Comparison of ENCODE assay signal across 10 mouse cellular contexts in genomic region chr8:119836831-119837230, GRCm38 (mm10). TPM values are rescaled to one million over a fixed set of nuclear protein-coding genes. Genes with fewer than 3 reads are reported as not detected.
DNase-seq lines count a peak whose midpoint lies in the region; ATAC-seq and TF ChIP-seq lines count a peak whose summit lies in the region.
"Had no signal": no experiment of that assay in that cellular context is flagged by ENCODE, and none has a peak within 500 bp of the region (broad histone marks: within the 10 kb centered on the region; RNA-seq: fewer than 3 reads in every experiment).

No protein-coding gene starts in this region.

- peaks cover 6% of the 10 kb centered on the region; the same call in 1 of the 2 replicates for H3K36me3 ChIP-seq in intestine, embryonic 14.5 days (ENCODE audit: control insufficient read depth, insufficient read depth, low read length)
- 0 out of 2 replicates have a peak, but pooled peaks cover 9% of the 10 kb centered on the region for H3K36me3 ChIP-seq in intestine, postnatal 0 days (ENCODE audit: control insufficient read depth, insufficient read depth)
- H3K36me3 ChIP-seq in hindbrain, embryonic 15.5 days: no peaks in the 10 kb centered on the region
- no peaks in the 10 kb centered on the region for H3K36me3 ChIP-seq in midbrain, embryonic 16.5 days (ENCODE audit: control insufficient read depth, insufficient read depth, low read length)

- no peak overlapping the region for H3K4me3 ChIP-seq in intestine, embryonic 14.5 days (ENCODE audit: low read depth, low read length)
- H3K4me3 ChIP-seq in intestine, postnatal 0 days (ENCODE audit: low read depth, low read length): no peak overlapping the region
- no peak overlapping the region for H3K4me3 ChIP-seq in hindbrain, embryonic 15.5 days
- H3K4me3 ChIP-seq in midbrain, embryonic 16.5 days (ENCODE audit: low read depth, low read length): no peak overlapping the region

- ATAC-seq in intestine, embryonic 14.5 days (replicated peaks; ENCODE audit: low FRiP score, low TSS enrichment, low read depth): no peak
- ATAC-seq in intestine, postnatal 0 days: no peak
- no peak for ATAC-seq in hindbrain, embryonic 15.5 days (ENCODE audit: low FRiP score, low read depth)
- ATAC-seq in midbrain, embryonic 16.5 days: no peak

- H3K27ac ChIP-seq in intestine, embryonic 14.5 days (ENCODE audit: low read depth): no peak overlapping the region
- no peak overlapping the region for H3K27ac ChIP-seq in intestine, postnatal 0 days (ENCODE audit: low read depth, low read length)
- H3K27ac ChIP-seq in hindbrain, embryonic 15.5 days (replicated peaks): no peak overlapping the region
- no peak overlapping the region for H3K27ac ChIP-seq in midbrain, embryonic 16.5 days (ENCODE audit: low read length)

- H3K4me2 ChIP-seq in intestine, embryonic 14.5 days (ENCODE audit: low read length): peak overlapping the region; percentile 88; the same call in 1 of the 2 replicates
- no peak overlapping the region for H3K4me2 ChIP-seq in intestine, postnatal 0 days (replicated peaks; ENCODE audit: low read depth)
- peak overlapping the region; percentile 64 for H3K4me2 ChIP-seq in hindbrain, embryonic 15.5 days
- peak overlapping the region; percentile 84 for H3K4me2 ChIP-seq in midbrain, embryonic 16.5 days (ENCODE audit: low read length)

- intact Hi-C loops in left cerebral cortex, postnatal 10 days (cut with DNase I): loop anchor here (5.0 kb wide), 1 partner anchor 40 kb away; no protein-coding TSS in a partner anchor
- intact Hi-C loops in left cerebral cortex, postnatal 36 days (cut with DNase I): no loop called here

- no peak for DNase-seq in intestine, embryonic 14.5 days (ENCODE audit: low spot score)
- peak; percentile 58 for DNase-seq in brain, adult 2 months (ENCODE audit: low read depth, low spot score)
- DNase-seq in left cerebral cortex, postnatal 10 days (ENCODE audit: extremely low spot score in 1 of 2, low spot score in 2 of 2): no peak
- no peak for DNase-seq in left cerebral cortex, postnatal 36 days (ENCODE audit: low spot score in 2 of 2)
- DNase-seq in cerebellum, postnatal 25 days: no peak
- DNase-seq: gastrocnemius, postnatal 14 days; lung, postnatal 14 days had no signal

- H3K27me3 ChIP-seq in intestine, embryonic 14.5 days (replicated peaks; ENCODE audit: control insufficient read depth, insufficient read depth, low read length): no peaks in the 10 kb centered on the region
- no peaks in the 10 kb centered on the region for H3K27me3 ChIP-seq in intestine, postnatal 0 days (replicated peaks; ENCODE audit: control insufficient read depth, insufficient read depth, low read length)
- no peaks in the 10 kb centered on the region for H3K27me3 ChIP-seq in hindbrain, embryonic 15.5 days
- no peaks in the 10 kb centered on the region for H3K27me3 ChIP-seq in midbrain, embryonic 16.5 days (ENCODE audit: control insufficient read depth, insufficient read depth, low read depth, low read length)

- H3K4me1 ChIP-seq in intestine, embryonic 14.5 days (replicated peaks; ENCODE audit: control insufficient read depth, insufficient read depth, low read length): peaks cover 56% of the 10 kb centered on the region
- H3K4me1 ChIP-seq in intestine, postnatal 0 days (replicated peaks; ENCODE audit: control insufficient read depth, insufficient read depth, low read length): peaks cover 29% of the 10 kb centered on the region
- H3K4me1 ChIP-seq in hindbrain, embryonic 15.5 days (replicated peaks): peaks cover 75% of the 10 kb centered on the region
- peaks cover 62% of the 10 kb centered on the region for H3K4me1 ChIP-seq in midbrain, embryonic 16.5 days (ENCODE audit: control insufficient read depth, insufficient read depth, low read length)

- WGBS in intestine, embryonic 14.5 days: 83% methylated on average over 4 of the region's 4 CpGs
- 75% methylated on average over 4 of the region's 4 CpGs for WGBS in intestine, postnatal 0 days
- WGBS in hindbrain, embryonic 15.5 days: 67% methylated on average over 4 of the region's 4 CpGs
- 76% methylated on average over 4 of the region's 4 CpGs for WGBS in midbrain, embryonic 16.5 days

- no peaks in the 10 kb centered on the region for H3K9me3 ChIP-seq in intestine, embryonic 14.5 days (ENCODE audit: control insufficient read depth, low read length)
- no peaks in the 10 kb centered on the region for H3K9me3 ChIP-seq in intestine, postnatal 0 days (ENCODE audit: control insufficient read depth)
- no peaks in the 10 kb centered on the region for H3K9me3 ChIP-seq in hindbrain, embryonic 15.5 days
- H3K9me3 ChIP-seq in midbrain, embryonic 16.5 days (replicated peaks; ENCODE audit: control insufficient read depth, low read length, poor library complexity, severe bottlenecking): no peaks in the 10 kb centered on the region

- TF ChIP-seq CTCF in intestine, postnatal 0 days (IDR thresholded peaks at IDR 0.05; ENCODE audit: low read depth): no peak

- no peak overlapping the region for H3K9ac ChIP-seq in intestine, embryonic 14.5 days (ENCODE audit: low read length)
- H3K9ac ChIP-seq in intestine, postnatal 0 days (ENCODE audit: low read depth, low read length): no peak overlapping the region
- H3K9ac ChIP-seq in hindbrain, embryonic 15.5 days: no peak overlapping the region; the same call in 1 of the 2 replicates
- H3K9ac ChIP-seq in midbrain, embryonic 16.5 days (ENCODE audit: low read depth, low read length): peak overlapping the region; percentile 33

RNA-seq across cellular contexts. Expression of gene Cotl1, which starts 3.5 kb away (rescaled TPM):
- 410 and 468 TPM in 2 replicates for polyA plus RNA-seq in intestine, embryonic 14.5 days (2014; fragmentation: Nextera tagmentation; extraction: Ambion mirVana)
- 166 and 169 TPM in 2 replicates for polyA plus RNA-seq in intestine, postnatal 0 days (2015; fragmentation: Nextera tagmentation; extraction: Ambion mirVana)
- polyA plus RNA-seq in hindbrain, embryonic 15.5 days (2015; fragmentation: Nextera tagmentation; extraction: Ambion mirVana): 147 and 151 TPM in 2 replicates
- 126 and 139 TPM in 2 replicates for polyA plus RNA-seq in midbrain, embryonic 16.5 days (2015; fragmentation: Nextera tagmentation; extraction: Ambion mirVana)
- 100 to 1,000 TPM in 1 of 2 experiments, 10 to 100 TPM in 1; 96.5 to 100 TPM for total RNA-seq in left cerebral cortex, postnatal 10 days (2021)
- total RNA-seq in left cerebral cortex, postnatal 36 days (2021): 10 to 100 TPM; 56.9 to 57.0 TPM

RNA-seq across cellular contexts. Expression of gene Klhl36, which starts 25.2 kb away (rescaled TPM):
- polyA plus RNA-seq in intestine, embryonic 14.5 days (2014; fragmentation: Nextera tagmentation; extraction: Ambion mirVana): 12.9 and 14.0 TPM in 2 replicates
- polyA plus RNA-seq in intestine, postnatal 0 days (2015; fragmentation: Nextera tagmentation; extraction: Ambion mirVana): 7.3 and 7.4 TPM in 2 replicates
- 17.3 TPM in 2 replicates for polyA plus RNA-seq in hindbrain, embryonic 15.5 days (2015; fragmentation: Nextera tagmentation; extraction: Ambion mirVana)
- polyA plus RNA-seq in midbrain, embryonic 16.5 days (2015; fragmentation: Nextera tagmentation; extraction: Ambion mirVana): 16.6 and 18.5 TPM in 2 replicates
- 1 to 10 TPM; 7.3 to 8.2 TPM for total RNA-seq in left cerebral cortex, postnatal 10 days (2021)
- total RNA-seq in left cerebral cortex, postnatal 36 days (2021): 1 to 10 TPM; 6.9 to 7.5 TPM

RNA-seq across cellular contexts. Expression of gene Tldc1, which starts 58.6 kb away (rescaled TPM):
- 11.1 and 15.0 TPM in 2 replicates for polyA plus RNA-seq in intestine, embryonic 14.5 days (2014; fragmentation: Nextera tagmentation; extraction: Ambion mirVana)
- polyA plus RNA-seq in intestine, postnatal 0 days (2015; fragmentation: Nextera tagmentation; extraction: Ambion mirVana): 7.7 and 8.4 TPM in 2 replicates
- 10.1 and 13.2 TPM in 2 replicates for polyA plus RNA-seq in hindbrain, embryonic 15.5 days (2015; fragmentation: Nextera tagmentation; extraction: Ambion mirVana)
- polyA plus RNA-seq in midbrain, embryonic 16.5 days (2015; fragmentation: Nextera tagmentation; extraction: Ambion mirVana): 10.9 and 12.2 TPM in 2 replicates
- 10 to 100 TPM; 14.2 to 15.9 TPM for total RNA-seq in left cerebral cortex, postnatal 10 days (2021)
- total RNA-seq in left cerebral cortex, postnatal 36 days (2021): 10 to 100 TPM; 14.3 to 14.5 TPM
